Mouse (Mus musculus): ENCODE data around the gene Syf2.

GRCm38 (mm10) chr4:134914864-134915209 is 15.9 kb upstream of the Syf2 start, which contains the start of gene Tmem50a:
- no peak for TF ChIP-seq CTCF (IDR thresholded peaks at IDR 0.05; ENCODE audit: low read depth)
- TF ChIP-seq EP300 (IDR thresholded peaks at IDR 0.05; ENCODE audit: low read depth), result no peak
